Mouse (Mus musculus): ENCODE measurements around the gene Cox14. TPM values are rescaled to one million over a fixed set of nuclear protein-coding genes. Genes with fewer than 3 reads are reported as not detected.
A peak's percentile ranks its signal among the peaks of the same experiment; 100 is the strongest.
"Not testable (repeated sequence)": the region's sequence is repeated elsewhere in the genome, so short reads cannot be mapped to it uniquely, and the experiment has no call there.

The Cox14 gene
- total RNA-seq (2021), result 100 to 1,000 TPM; 112 to 121 TPM

GRCm38 (mm10) chr15:99725341-99726155 lies at the start of gene Cox14:
Cox14 (plus strand) TSS chr15:99725618.
- intact Hi-C loops (cut with DNase I), result loop anchor here (5.0 kb wide), 2 partner anchors 47 to 177 kb away; partner anchors contain the start of gene Cers5
- DNase-seq (ENCODE audit: low spot score in 2 of 2), result peak; percentile 93 to 95

- DNase-seq (ENCODE audit: low spot score in 2 of 2), result no peak
- intact Hi-C loops (cut with DNase I), result no loop called here
These were observed 48.3 kb upstream of the Cox14 start for GRCm38 (mm10) chr15:99677089-99677488.

- intact Hi-C loops (cut with DNase I), result no loop called here
- no peak for DNase-seq (ENCODE audit: low spot score in 2 of 2)
These were observed 47.2 kb upstream of the Cox14 start for GRCm38 (mm10) chr15:99678063-99678800.

- intact Hi-C loops (cut with DNase I), result no loop called here
- no peak for DNase-seq (ENCODE audit: low spot score in 2 of 2)
These were observed 46.4 kb upstream of the Cox14 start for GRCm38 (mm10) chr15:99679008-99679407.

GRCm38 (mm10) chr15:99682880-99683279 lies 42.5 kb upstream of the Cox14 start:
- intact Hi-C loops (cut with DNase I), result no loop called here
- no peak for DNase-seq (ENCODE audit: low spot score in 2 of 2)

- intact Hi-C loops (cut with DNase I), result no loop called here
These were observed 41.3 kb upstream of the Cox14 start for GRCm38 (mm10) chr15:99684156-99684555.

GRCm38 (mm10) chr15:99688712-99689111 lies 36.7 kb upstream of the Cox14 start:
- intact Hi-C loops (cut with DNase I), result loop anchor here (1.0 kb wide), 1 partner anchor 92 kb away; no protein-coding TSS in a partner anchor
- peak in 1 of 2 experiments; percentile 64 for DNase-seq (ENCODE audit: low spot score in 2 of 2)

More at GRCm38 (mm10) chr15:99684156-99684555, 41.3 kb upstream of the Cox14 start:
- no peak for DNase-seq (ENCODE audit: low spot score in 2 of 2)

- intact Hi-C loops (cut with DNase I), result no loop called here
- DNase-seq (ENCODE audit: low spot score in 2 of 2), result no peak
These were observed 34.5 kb upstream of the Cox14 start for GRCm38 (mm10) chr15:99690924-99691323.

- intact Hi-C loops (cut with DNase I), result no loop called here
- no peak for DNase-seq (ENCODE audit: low spot score in 2 of 2)
These were observed 33.4 kb upstream of the Cox14 start for GRCm38 (mm10) chr15:99691976-99692375.

- DNase-seq (ENCODE audit: low spot score in 2 of 2), result no peak
These were observed 28.1 kb upstream of the Cox14 start for GRCm38 (mm10) chr15:99697309-99697708.

GRCm38 (mm10) chr15:99698533-99699085 lies 26.8 kb upstream of the Cox14 start:
- intact Hi-C loops (cut with DNase I), result no loop called here
- peak in 1 of 2 experiments; percentile 54 for DNase-seq (ENCODE audit: low spot score in 2 of 2)

More at GRCm38 (mm10) chr15:99697309-99697708, 28.1 kb upstream of the Cox14 start:
- intact Hi-C loops (cut with DNase I), result no loop called here

- no peak for DNase-seq (ENCODE audit: low spot score in 2 of 2)
- intact Hi-C loops (cut with DNase I), result no loop called here
These were observed 25.7 kb upstream of the Cox14 start for GRCm38 (mm10) chr15:99699715-99700114.

GRCm38 (mm10) chr15:99700219-99701106 lies 25.0 kb upstream of the Cox14 start:
- intact Hi-C loops (cut with DNase I), result no loop called here
- no peak for DNase-seq (ENCODE audit: low spot score in 2 of 2)

GRCm38 (mm10) chr15:99701640-99701998 lies 23.8 kb upstream of the Cox14 start:
- intact Hi-C loops (cut with DNase I); DNase-seq (ENCODE audit: low spot score in 2 of 2): not testable (repeated sequence)

- DNase-seq (ENCODE audit: low spot score in 2 of 2), result peak; percentile 95 to 96
- intact Hi-C loops (cut with DNase I), result loop anchor here (2.0 kb wide), 1 partner anchor 15 kb away; the partner anchor contains the start of gene Gpd1
These were observed 23.2 kb upstream of the Cox14 start, which contains the start of gene Smarcd1 for GRCm38 (mm10) chr15:99701999-99702900. Smarcd1 (plus strand) TSS chr15:99702129.

GRCm38 (mm10) chr15:99703104-99703503 lies 22.3 kb upstream of the Cox14 start:
- intact Hi-C loops (cut with DNase I), result loop anchor here (2.0 kb wide), 1 partner anchor 14 kb away; the partner anchor contains the start of gene Gpd1

GRCm38 (mm10) chr15:99703676-99704040 lies 21.8 kb upstream of the Cox14 start:
- DNase-seq (ENCODE audit: low spot score in 2 of 2), result peak in 1 of 2 experiments; percentile 43
- intact Hi-C loops (cut with DNase I), result loop anchor here (2.0 kb wide), 1 partner anchor 13 kb away; the partner anchor contains the start of gene Gpd1

More at GRCm38 (mm10) chr15:99703104-99703503, 22.3 kb upstream of the Cox14 start:
- DNase-seq (ENCODE audit: low spot score in 2 of 2), result no peak

All from left cerebral cortex, postnatal 36 days (tissue).